Mouse (Mus musculus) liver, embryonic 14.5 days (tissue): ENCODE results near the gene Mafg.

ENCODE experiments used
- CTCF ChIP-seq: IDR thresholded peaks from 2 replicates; pipeline ENCODE4 v1.5.1; 2016; ENCODE audit warnings: antibody characterized with exemption, low read depth, control low read depth
- EP300 ChIP-seq: IDR thresholded peaks from 2 replicates; pipeline ENCODE4 v1.6.1; 2016; ENCODE audit warnings: antibody characterized with exemption, low read depth

- TF ChIP-seq CTCF, result no peak
- no peak for TF ChIP-seq EP300
Observed at GRCm38 (mm10) chr11:120580871-120581331, 52.5 kb downstream of the Mafg start.
